Mouse (Mus musculus): ENCODE data around the gene Tpd52l2.

The Tpd52l2 gene

GRCm38 (mm10) chr2:181496831-181497547, at the start of gene Tpd52l2:
TSS of gene Tpd52l2 (plus strand) at chr2:181497142.
- peak; percentile 96 to 98 for DNase-seq

GRCm38 (mm10) chr2:181452181-181452580, 44.8 kb upstream of the Tpd52l2 start:
- no peak for DNase-seq

- DNase-seq, result no peak
These were observed 43.7 kb upstream of the Tpd52l2 start for GRCm38 (mm10) chr2:181453274-181453673.

DNA sequence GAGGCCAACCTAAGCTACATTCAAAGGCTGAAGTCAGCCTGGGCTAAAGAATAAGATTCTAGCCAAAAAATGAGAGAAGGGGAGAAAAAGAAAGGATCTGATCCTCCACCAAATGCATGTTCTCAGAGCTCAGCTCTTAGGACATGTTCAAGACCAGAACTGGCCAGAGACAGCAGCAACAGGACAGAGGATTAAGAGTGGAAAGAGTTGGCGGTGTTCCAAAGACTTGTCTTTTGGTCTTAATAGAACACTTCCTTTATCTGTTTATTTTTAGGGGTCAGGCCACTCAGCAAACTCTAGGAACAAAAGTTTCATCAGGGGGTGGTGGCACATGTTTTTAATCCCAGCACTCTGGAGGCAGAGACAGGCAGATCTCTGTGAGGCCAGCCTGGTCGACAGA, 41.0 kb upstream of the Tpd52l2 start:
- DNase-seq, result peak in 1 of 2 experiments; percentile 65

DNA sequence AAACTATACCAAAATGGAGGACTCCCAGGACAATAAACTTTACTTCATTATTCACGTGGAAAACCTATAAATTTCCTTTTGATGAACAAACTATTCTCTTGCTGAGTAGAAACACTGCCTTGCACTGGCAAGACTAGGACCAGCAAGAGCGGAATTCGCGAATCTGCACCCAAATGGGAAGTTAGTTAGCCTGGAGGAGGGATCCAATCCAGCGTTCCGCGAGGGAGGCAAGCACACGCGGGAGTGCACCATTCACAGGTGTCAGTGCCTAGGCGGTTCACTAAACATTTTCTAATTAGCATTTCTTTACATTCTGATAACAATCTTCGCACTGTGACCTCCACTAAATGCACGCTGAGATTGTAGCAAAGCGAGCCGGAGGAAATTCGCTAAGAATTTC, 39.1 kb upstream of the Tpd52l2 start:
- DNase-seq, result peak in 1 of 2 experiments; percentile 31

DNA sequence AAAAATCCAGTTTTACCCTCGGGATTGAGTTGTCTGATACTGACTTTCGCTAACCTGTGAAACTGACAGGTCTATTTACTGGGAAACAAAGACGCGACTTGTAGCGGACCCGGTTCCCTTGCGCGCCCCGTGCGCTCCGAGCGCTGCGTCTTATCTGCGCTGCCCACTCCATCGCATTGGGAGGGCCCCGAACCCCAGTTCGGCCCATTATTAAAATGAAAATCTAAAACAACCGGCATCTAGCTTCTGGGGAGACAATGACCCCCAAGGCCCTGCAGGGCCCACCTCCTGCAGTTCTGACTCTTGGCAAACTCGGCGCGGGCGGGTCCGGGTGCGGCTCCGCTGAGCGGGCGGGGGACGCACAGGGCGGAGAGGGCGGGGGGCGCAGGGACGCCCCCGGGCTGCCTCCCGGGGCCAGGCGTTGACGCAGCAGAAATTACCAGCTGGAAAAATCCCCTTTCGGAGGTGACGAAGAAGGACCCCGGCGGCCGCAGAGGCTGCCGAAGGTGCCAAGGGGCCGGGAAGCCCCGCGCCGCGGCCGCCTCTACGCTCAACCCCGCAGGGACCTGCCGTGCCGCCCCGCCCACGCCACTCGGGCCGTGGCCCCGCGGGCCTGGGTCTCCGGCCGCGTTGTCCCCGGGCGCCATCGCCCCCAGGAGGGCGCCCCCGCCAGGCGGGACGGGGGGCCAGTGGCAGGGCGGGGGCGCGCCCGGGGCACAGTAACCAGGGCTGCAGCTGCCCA, 38.4 kb upstream of the Tpd52l2 start:
- DNase-seq, result peak; percentile 44 to 64

- DNase-seq, result peak; percentile 90 to 97
These were observed 37.7 kb upstream of the Tpd52l2 start, which contains the start of gene Zbtb46 for GRCm38 (mm10) chr2:181459153-181459672. TSS of gene Zbtb46 (minus strand) at chr2:181459426.

- DNase-seq, result peak; percentile 75 to 90
These were observed 37.0 kb upstream of the Tpd52l2 start for GRCm38 (mm10) chr2:181459673-181460621.

GRCm38 (mm10) chr2:181461536-181462100, 35.3 kb upstream of the Tpd52l2 start:
- DNase-seq, result no peak

- no peak for DNase-seq
These were observed 34.3 kb upstream of the Tpd52l2 start for GRCm38 (mm10) chr2:181462604-181463003.

GRCm38 (mm10) chr2:181463008-181463738, 33.8 kb upstream of the Tpd52l2 start:
- DNase-seq, result peak; percentile 69 to 88

- no peak for DNase-seq
These were observed 31.5 kb upstream of the Tpd52l2 start for GRCm38 (mm10) chr2:181465423-181465822.

GRCm38 (mm10) chr2:181470285-181470684, 26.7 kb upstream of the Tpd52l2 start:
- peak in 1 of 2 experiments; percentile 76 for DNase-seq

- DNase-seq, result peak; percentile 62 to 88
These were observed 25.7 kb upstream of the Tpd52l2 start for GRCm38 (mm10) chr2:181471246-181471645.

DNA sequence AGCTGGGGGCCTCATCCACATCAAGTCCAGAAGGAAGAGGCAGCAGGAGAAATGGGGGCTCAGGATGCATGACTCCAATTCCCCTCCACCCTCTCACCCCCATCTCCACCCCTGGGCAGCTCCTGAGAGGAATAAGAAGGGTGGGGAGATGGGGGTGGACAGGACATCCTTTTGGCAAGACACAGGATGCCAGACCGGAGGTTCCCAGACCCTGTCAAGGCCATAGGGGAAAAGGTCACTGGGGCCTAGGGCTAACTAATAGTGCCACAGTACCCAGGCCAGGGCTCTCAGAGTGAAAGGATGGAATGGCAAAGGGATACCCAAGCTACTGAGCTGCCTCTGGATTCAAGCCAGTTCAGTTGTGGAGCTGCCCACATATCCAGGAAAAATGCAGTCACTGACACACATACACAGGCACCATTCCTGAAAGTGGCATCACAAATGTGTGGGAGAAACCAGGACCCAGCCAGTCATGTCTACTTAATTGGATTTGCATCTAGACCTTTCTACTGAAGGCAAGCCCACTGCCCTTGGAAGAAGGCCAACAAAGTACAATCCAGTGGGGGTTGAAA, 24.6 kb upstream of the Tpd52l2 start:
- peak; percentile 43 to 78 for DNase-seq

- DNase-seq, result no peak
These were observed 13.8 kb upstream of the Tpd52l2 start for GRCm38 (mm10) chr2:181483120-181483519.

- DNase-seq, result peak; percentile 57 to 79
These were observed 13.2 kb upstream of the Tpd52l2 start for GRCm38 (mm10) chr2:181483562-181484318.

- DNase-seq, result peak in 1 of 2 experiments; percentile 43
These were observed 12.3 kb upstream of the Tpd52l2 start for GRCm38 (mm10) chr2:181484456-181485233.

DNA sequence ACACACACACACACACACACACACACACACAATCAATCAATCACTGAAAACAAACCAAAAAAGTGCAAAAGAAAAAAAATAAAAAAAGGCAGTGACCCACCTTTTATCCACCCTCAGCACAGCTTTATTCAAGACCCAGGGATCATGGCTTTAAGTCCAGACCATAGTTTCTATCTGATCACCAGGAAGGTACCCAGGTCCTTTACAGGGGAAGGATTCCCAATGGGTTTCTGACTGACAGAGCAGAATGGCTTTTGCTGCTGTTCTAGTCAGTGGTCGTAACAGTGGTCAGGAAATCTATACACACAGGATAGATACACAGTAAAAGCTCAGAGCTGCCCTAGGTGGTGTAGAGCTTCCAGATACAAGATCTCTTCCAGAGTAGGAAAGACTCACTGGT, 11.2 kb upstream of the Tpd52l2 start:
- DNase-seq, result no peak

All from kidney, postnatal 25 days (tissue).